Mouse (Mus musculus) right cerebral cortex, postnatal 14 days (tissue): ENCODE measurements around the gene Fam19a4.
"Not testable (repeated sequence)": the region's sequence is repeated elsewhere in the genome, so short reads cannot be mapped to it uniquely, and the experiment has no call there.

Experiments used
- DNase-seq: peaks from one replicate; pipeline ENCODE4 v3.0.0; 2022

Fam19a4 gene

DNA sequence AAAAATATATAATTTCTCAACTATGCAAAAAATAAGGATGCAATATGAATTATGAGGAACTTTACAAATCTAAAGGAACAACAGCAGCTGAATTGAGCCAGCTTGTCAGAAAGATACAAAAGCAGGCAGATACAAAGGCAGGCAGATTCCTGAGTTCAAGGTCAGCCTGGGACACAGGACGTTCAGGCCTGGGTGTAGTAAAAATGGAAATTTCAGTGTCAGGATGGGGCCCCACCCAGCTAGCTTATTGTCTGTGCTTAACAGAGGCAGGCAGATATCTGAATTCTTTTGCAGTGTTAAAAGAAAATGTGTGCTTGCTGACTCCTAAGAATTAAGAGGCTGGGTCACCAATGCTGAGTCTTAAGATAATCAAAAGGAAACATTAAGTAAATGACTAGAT is 124.4 kb downstream of the Fam19a4 start:
- no peak for DNase-seq

DNA sequence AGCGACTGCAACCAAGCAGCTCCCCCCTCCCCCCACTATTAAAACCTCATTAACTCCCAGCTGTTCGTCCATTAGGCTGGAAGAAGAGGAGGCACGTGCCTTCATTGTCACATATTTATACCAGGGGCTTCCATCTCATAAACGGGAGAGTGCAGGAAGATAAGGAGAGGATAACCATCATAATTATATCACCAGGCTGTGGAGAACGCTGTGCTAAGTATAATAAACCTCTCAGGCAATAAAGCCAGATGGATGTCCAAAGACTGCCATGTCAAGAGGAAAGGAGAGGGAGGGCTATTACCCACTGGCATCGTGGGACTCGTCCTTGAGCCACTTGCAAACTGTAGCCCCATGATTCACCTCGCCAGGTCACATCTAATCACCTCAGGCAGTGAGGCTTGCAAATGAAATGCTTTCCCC is 151.1 kb downstream of the Fam19a4 start:
- DNase-seq: no peak

DNA sequence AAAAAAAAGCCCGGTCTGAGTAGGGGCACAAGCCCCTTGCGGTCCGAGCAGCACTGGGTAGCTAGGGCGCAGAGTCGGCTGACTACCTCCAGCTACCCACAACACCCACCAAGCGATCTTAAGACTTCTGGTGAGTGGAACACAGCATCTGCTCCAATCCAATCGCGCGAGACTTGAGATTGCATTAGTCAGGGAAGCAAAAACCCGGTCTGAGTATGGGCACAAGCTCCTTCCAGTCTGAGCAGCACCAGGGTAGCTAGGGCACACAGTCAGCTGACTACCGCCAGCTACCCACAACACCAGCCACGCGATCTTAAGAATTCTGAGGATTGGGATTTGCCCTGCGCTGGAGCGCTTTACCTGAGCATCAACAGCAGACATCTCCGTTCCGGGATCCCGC is 183.1 kb downstream of the Fam19a4 start:
- not testable (repeated sequence) for DNase-seq

DNA sequence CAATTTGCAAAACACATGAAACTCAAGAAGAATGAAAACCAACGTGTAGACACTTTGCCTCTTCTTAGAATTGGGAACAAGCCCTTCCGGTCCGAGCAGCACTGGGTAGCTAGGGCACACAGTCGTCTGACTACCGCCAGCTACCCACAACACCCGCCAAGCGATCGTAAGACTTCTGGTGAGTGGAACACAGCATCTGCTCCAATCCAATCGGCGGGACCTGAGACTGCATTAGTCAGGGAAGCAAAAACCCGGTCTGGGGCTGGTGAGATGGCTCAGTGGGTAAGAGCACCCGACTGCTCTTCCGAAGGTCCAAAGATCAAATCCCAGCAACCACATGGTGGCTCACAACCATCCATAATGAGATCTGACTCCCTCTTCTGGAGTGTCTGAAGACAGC is 183.6 kb downstream of the Fam19a4 start:
- DNase-seq: not testable (repeated sequence)

DNA sequence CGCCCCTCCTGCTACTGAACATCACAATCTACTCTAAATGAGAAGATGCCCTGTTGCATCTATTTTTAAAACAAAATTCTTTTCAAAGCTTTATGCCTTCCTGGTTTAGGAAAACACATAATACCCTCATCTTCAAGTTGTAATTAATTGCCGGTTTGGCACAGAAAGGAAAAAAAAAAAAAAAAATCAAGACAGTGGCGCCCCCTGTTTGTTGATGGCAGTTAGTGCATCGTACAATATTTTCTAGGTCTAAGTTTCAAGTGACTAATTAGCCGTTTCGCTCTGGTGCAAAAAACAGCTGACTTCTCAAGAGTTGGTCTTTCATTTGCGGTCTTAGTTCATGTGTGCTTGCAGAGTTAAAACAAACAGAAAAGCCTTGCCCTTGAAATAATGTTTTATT is 207.1 kb downstream of the Fam19a4 start:
- DNase-seq: no peak

DNA sequence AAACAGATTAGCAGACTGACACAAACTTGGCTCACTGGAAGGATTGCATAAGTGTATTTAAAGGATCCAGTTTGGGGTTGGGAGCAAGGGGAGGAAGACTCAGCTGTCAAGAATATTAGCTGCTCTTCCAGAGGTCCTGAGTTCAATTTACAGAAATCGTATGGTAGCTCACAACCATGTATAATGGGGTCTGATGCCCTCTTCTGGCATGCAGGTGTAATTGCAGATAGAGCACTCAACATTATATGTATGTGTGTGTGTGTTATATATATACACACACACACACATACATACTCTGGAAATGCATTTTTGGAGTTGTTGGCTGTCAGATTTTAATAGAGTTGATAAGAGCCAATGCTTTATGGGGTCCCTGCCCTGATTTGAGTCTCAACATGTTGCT is 216.3 kb downstream of the Fam19a4 start:
- DNase-seq: no peak

DNA sequence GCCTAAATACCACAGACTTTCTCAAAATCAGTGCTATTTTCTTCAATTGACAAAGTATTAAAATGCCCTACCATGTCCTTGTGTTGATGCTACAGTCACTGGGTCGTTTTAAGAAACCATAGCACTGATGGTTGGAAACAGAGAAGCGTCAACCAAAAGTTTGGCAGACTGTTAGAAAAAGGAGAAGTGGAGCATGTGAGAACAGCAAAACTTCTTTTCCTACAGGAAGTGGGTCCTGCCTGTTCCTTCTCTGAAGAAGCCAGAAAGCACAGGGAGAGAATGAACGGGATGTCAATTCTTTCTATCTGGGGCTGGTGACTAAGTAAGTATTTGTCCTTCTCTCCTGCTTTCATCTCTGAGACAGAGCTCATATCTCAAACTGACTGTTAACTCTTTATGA is 219.6 kb downstream of the Fam19a4 start:
- no peak for DNase-seq

DNA sequence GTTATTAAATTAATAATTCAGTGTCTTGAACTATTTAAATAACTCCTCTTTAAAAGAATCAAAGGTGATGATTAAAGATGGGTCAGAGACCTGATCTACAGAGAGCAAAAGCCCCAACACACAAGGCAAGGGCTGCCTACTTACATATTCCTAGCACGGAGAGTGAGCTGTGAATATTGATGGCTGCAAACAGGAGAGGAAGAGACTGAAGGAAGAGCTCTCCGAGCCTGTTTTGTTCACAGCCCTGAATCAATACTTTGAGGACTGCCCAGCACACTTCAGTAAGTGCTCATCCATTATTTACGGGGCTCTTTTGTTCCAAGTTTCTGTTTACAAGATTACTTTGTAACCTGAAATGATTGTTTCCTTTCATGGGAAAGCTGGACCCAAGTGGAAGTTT is 233.6 kb downstream of the Fam19a4 start:
- DNase-seq: no peak

DNA sequence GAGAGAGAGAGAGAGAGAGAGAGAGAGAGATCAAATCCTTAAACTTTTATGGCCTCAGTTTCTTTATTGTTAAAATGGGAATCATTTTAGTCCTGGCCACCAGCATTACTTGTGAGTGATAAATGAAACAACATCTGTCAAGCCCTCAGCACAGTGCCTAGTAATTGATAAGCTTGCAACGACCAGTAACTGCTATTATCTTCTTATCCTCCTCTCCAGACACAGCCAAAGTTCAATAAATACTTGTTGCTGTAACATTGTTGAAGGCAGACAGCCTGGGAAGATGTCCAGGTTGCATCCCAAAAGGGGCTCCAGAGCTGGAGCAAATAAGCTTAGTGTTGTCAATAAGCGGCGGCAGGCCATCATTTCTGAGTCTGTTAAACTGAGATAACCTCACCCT is 257.2 kb downstream of the Fam19a4 start:
- no peak for DNase-seq

DNA sequence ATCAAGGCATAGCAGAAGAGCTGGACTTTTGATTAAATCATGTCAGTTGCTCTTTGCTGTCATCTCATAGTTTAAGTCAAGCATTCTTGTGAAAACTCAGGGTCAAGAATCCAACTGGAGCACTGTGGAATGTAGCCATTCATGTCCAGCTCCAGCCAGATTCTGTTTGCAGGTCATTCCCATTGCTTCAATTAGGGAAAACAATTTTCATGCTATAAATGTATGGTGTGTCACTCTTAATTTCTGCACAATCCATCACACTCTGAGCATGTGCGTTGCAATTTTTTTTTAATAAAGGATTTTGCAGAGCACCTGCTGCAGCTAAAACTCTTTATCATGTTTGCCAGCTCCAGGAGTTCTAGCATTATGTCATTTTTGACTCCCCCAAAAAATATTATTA is 261.5 kb downstream of the Fam19a4 start:
- DNase-seq: no peak

DNA sequence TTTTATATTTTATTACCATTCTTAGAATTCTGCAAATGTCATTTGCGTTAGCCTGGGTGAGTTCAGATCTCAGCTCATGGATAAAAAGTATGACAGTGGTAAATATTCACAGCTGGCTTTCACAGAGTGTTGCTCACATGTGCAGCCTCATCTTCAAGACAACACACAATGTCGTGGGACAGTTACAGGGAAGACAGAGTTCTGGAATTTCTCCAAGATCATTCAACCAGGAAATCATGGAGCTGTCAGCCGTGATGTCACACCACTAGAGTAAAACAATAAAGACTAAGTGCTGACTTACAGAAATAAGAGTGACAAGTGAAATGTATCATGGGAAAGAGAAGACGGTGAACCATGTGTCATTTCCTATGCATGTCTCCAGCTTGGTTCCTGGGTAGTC is 262.8 kb downstream of the Fam19a4 start:
- DNase-seq: no peak
